Mouse (Mus musculus) lung, embryonic 15.5 days (tissue): ENCODE results near the gene Aldh1a2. TPM values are rescaled to one million over a fixed set of nuclear protein-coding genes. Genes with fewer than 3 reads are reported as not detected.

Experiments used
- ATAC-seq: fragments of 200-750 bp; cut with Nextera tagmentation; 2 replicates; pipeline ENCODE4 v1.8.0; 2017; ENCODE audit warnings: moderate number of reproducible peaks, borderline replicate concordance; ENCODE audit not compliant: low FRiP score, low TSS enrichment; ENCODE audit errors: extremely low read depth
- H3K27ac ChIP-seq: fragments of 300-500 bp; sonication (generic); 2 replicates; pipeline ENCODE4 v1.5.1; 2015; ENCODE audit warnings: moderate library complexity, mild to moderate bottlenecking, inconsistent platforms
- H3K27me3 ChIP-seq: fragments of 300-500 bp; sonication (generic); 2 replicates; pipeline ENCODE4 v1.6.1; 2015; ENCODE audit warnings: inconsistent platforms
- H3K36me3 ChIP-seq: fragments of 300-500 bp; sonication (generic); 2 replicates; pipeline ENCODE4 v1.6.1; 2015; ENCODE audit warnings: inconsistent platforms
- H3K4me1 ChIP-seq: fragments of 300-500 bp; sonication (generic); 2 replicates; pipeline ENCODE4 v1.6.1; 2015; ENCODE audit warnings: inconsistent platforms
- H3K4me2 ChIP-seq: fragments of 300-500 bp; sonication (generic); 2 replicates; pipeline ENCODE4 v1.6.1; 2015; ENCODE audit warnings: inconsistent platforms, mild to moderate bottlenecking, moderate library complexity
- H3K4me3 ChIP-seq: fragments of 300-500 bp; sonication (generic); 2 replicates; pipeline ENCODE4 v1.5.1; 2015; ENCODE audit warnings: mild to moderate bottlenecking, inconsistent platforms
- H3K9ac ChIP-seq: fragments of 300-500 bp; sonication (generic); 2 replicates; pipeline ENCODE4 v1.6.1; 2015; ENCODE audit warnings: inconsistent platforms
- H3K9me3 ChIP-seq: fragments of 300-500 bp; sonication (generic); 2 replicates; pipeline ENCODE4 v1.6.1; 2016; ENCODE audit warnings: inconsistent platforms
- WGBS: fragments of 180-500 bp; shearing (Covaris S2); methylation state at CpG from one replicate; pipeline ENCODE4 v1.1.7; 2015; 5-methylcytosine and 5-hydroxymethylcytosine counted together
- polyA plus RNA-seq: library from polyadenylated mRNA; unstranded; fragments of >200 nt; fragmentation: Nextera tagmentation; extraction: Ambion mirVana; gene quantifications from 2 replicates; pipeline ENCODE4 v1.2.1, GENCODE M21; 2015

Gene Aldh1a2
- polyA plus RNA-seq, 1 experiment from 2014 or later = 37.3 TPM

- Histone ChIP-seq H3K27me3 (peaks cover 78% of the 10 kb centered on the region), H3K9ac (no peak overlapping the region), H3K4me3 (no peak overlapping the region), H3K4me1 (peaks cover 14% of the 10 kb centered on the region), H3K9me3 (no peaks in the 10 kb centered on the region), H3K27ac (no peak overlapping the region), H3K4me2 (no peak overlapping the region), H3K36me3 (no peaks in the 10 kb centered on the region)
- 27% methylated on average over 5 of the region's 5 CpGs for WGBS
- no peak for ATAC-seq
Measured at GRCm38 (mm10) chr9:71217793-71218095, 2.2 kb downstream of the Aldh1a2 start.

GRCm38 (mm10) chr9:71219161-71219560, 3.6 kb downstream of the Aldh1a2 start:
- no peak for ATAC-seq
- H3K9me3 ChIP-seq = no peaks in the 10 kb centered on the region
- peaks cover 14% of the 10 kb centered on the region for H3K4me1 ChIP-seq
- 69% methylated on average over 4 of the region's 4 CpGs for WGBS
- no peak overlapping the region for H3K4me3 ChIP-seq
- H3K27ac ChIP-seq = no peak overlapping the region
- H3K9ac ChIP-seq = no peak overlapping the region
- H3K36me3 ChIP-seq = no peaks in the 10 kb centered on the region
- H3K27me3 ChIP-seq = peaks cover 65% of the 10 kb centered on the region
- no peak overlapping the region for H3K4me2 ChIP-seq

GRCm38 (mm10) chr9:71220401-71220800, 4.8 kb downstream of the Aldh1a2 start:
- no peaks in the 10 kb centered on the region for H3K36me3 ChIP-seq
- no peak overlapping the region for H3K4me2 ChIP-seq
- no peaks in the 10 kb centered on the region for H3K9me3 ChIP-seq
- H3K9ac ChIP-seq = no peak overlapping the region
- no peak overlapping the region for H3K27ac ChIP-seq
- no peak for ATAC-seq
- peaks cover 11% of the 10 kb centered on the region for H3K4me1 ChIP-seq
- peaks cover 56% of the 10 kb centered on the region for H3K27me3 ChIP-seq
- no peak overlapping the region for H3K4me3 ChIP-seq
- 42% methylated on average over 2 of the region's 2 CpGs for WGBS

- Histone ChIP-seq H3K4me3 (no peak overlapping the region), H3K27me3 (peaks cover 36% of the 10 kb centered on the region), H3K4me1 (no peaks in the 10 kb centered on the region), H3K4me2 (no peak overlapping the region), H3K27ac (no peak overlapping the region), H3K36me3 (no peaks in the 10 kb centered on the region), H3K9me3 (no peaks in the 10 kb centered on the region), H3K9ac (no peak overlapping the region)
- no peak for ATAC-seq
- WGBS = 46% methylated on average over 10 of the region's 10 CpGs
Measured at GRCm38 (mm10) chr9:71227226-71227970, 11.8 kb downstream of the Aldh1a2 start.

- no peak overlapping the region for H3K27ac ChIP-seq
- WGBS = 10% methylated on average over 6 of the region's 6 CpGs
- H3K4me1 ChIP-seq = no peaks in the 10 kb centered on the region
- H3K27me3 ChIP-seq = peaks cover 31% of the 10 kb centered on the region
- no peaks in the 10 kb centered on the region for H3K36me3 ChIP-seq
- no peak overlapping the region for H3K4me2 ChIP-seq
- no peaks in the 10 kb centered on the region for H3K9me3 ChIP-seq
- H3K9ac ChIP-seq = no peak overlapping the region
- H3K4me3 ChIP-seq = no peak overlapping the region
- no peak for ATAC-seq
Measured at GRCm38 (mm10) chr9:71230011-71230410, 14.4 kb downstream of the Aldh1a2 start.

- 47% methylated on average over 1 of the region's 1 CpGs for WGBS
- peak; percentile 52; the same call in 1 of the 2 replicates for ATAC-seq
- no peak overlapping the region for H3K4me2 ChIP-seq
- H3K27me3 ChIP-seq = peaks cover 18% of the 10 kb centered on the region
- H3K4me1 ChIP-seq = peaks cover 3% of the 10 kb centered on the region; the same call in 1 of the 2 replicates
- H3K9me3 ChIP-seq = no peaks in the 10 kb centered on the region
- H3K9ac ChIP-seq = no peak overlapping the region
- H3K27ac ChIP-seq = no peak overlapping the region
- no peaks in the 10 kb centered on the region for H3K36me3 ChIP-seq
- no peak overlapping the region for H3K4me3 ChIP-seq
Measured at GRCm38 (mm10) chr9:71236540-71236939, 21.0 kb downstream of the Aldh1a2 start.

- H3K4me3 ChIP-seq = no peak overlapping the region
- H3K4me2 ChIP-seq = no peak overlapping the region
- peaks cover 20% of the 10 kb centered on the region; the same call in 1 of the 2 replicates for H3K27me3 ChIP-seq
- ATAC-seq = no peak
- H3K27ac ChIP-seq = peak overlapping the region; percentile 51; the same call in 1 of the 2 replicates
- WGBS = 40% methylated on average over 2 of the region's 2 CpGs
- H3K4me1 ChIP-seq = peaks cover 20% of the 10 kb centered on the region; the same call in 1 of the 2 replicates
- H3K9ac ChIP-seq = no peak overlapping the region
- no peaks in the 10 kb centered on the region for H3K36me3 ChIP-seq
- no peaks in the 10 kb centered on the region for H3K9me3 ChIP-seq
Measured at GRCm38 (mm10) chr9:71239926-71240325, 24.3 kb downstream of the Aldh1a2 start.

- no peak overlapping the region for H3K4me2 ChIP-seq
- peak; percentile 52; the same call in 1 of the 2 replicates for ATAC-seq
- H3K27me3 ChIP-seq = peaks cover 20% of the 10 kb centered on the region; the same call in 1 of the 2 replicates
- WGBS = 38% methylated on average over 10 of the region's 10 CpGs
- no peak overlapping the region for H3K9ac ChIP-seq
- no peaks in the 10 kb centered on the region for H3K9me3 ChIP-seq
- 0 out of 2 replicates have a peak overlapping the region, but pooled peaks have one; percentile 4 for H3K27ac ChIP-seq
- H3K4me1 ChIP-seq = peaks cover 18% of the 10 kb centered on the region; the same call in 1 of the 2 replicates
- H3K36me3 ChIP-seq = no peaks in the 10 kb centered on the region
- H3K4me3 ChIP-seq = no peak overlapping the region
Measured at GRCm38 (mm10) chr9:71241515-71242411, 26.2 kb downstream of the Aldh1a2 start.

- 55% methylated on average over 5 of the region's 5 CpGs for WGBS
- no peak overlapping the region for H3K4me3 ChIP-seq
- H3K4me2 ChIP-seq = no peak overlapping the region
- H3K9me3 ChIP-seq = no peaks in the 10 kb centered on the region
- peaks cover 22% of the 10 kb centered on the region; the same call in 1 of the 2 replicates for H3K27me3 ChIP-seq
- H3K36me3 ChIP-seq = no peaks in the 10 kb centered on the region
- 0 out of 2 replicates have a peak overlapping the region, but pooled peaks have one; percentile 4 for H3K27ac ChIP-seq
- H3K4me1 ChIP-seq = peaks cover 18% of the 10 kb centered on the region; the same call in 1 of the 2 replicates
- no peak overlapping the region for H3K9ac ChIP-seq
- ATAC-seq = peak; percentile 42; the same call in 1 of the 2 replicates
Measured at GRCm38 (mm10) chr9:71242412-71242781, 26.8 kb downstream of the Aldh1a2 start.

- no peak overlapping the region for H3K4me3 ChIP-seq
- WGBS = 35% methylated on average over 2 of the region's 2 CpGs
- H3K4me1 ChIP-seq = peaks cover 12% of the 10 kb centered on the region; the same call in 1 of the 2 replicates
- H3K27ac ChIP-seq = no peak overlapping the region
- H3K9me3 ChIP-seq = no peaks in the 10 kb centered on the region
- no peak overlapping the region for H3K9ac ChIP-seq
- no peak for ATAC-seq
- H3K27me3 ChIP-seq = peaks cover 61% of the 10 kb centered on the region
- H3K4me2 ChIP-seq = no peak overlapping the region
- H3K36me3 ChIP-seq = no peaks in the 10 kb centered on the region
Measured at GRCm38 (mm10) chr9:71254380-71254779, 38.8 kb downstream of the Aldh1a2 start.

- Histone ChIP-seq H3K9ac (no peak overlapping the region), H3K27ac (no peak overlapping the region), H3K9me3 (no peaks in the 10 kb centered on the region), H3K36me3 (no peaks in the 10 kb centered on the region), H3K4me2 (no peak overlapping the region), H3K4me1 (peaks cover 14% of the 10 kb centered on the region), H3K4me3 (no peak overlapping the region), H3K27me3 (peaks cover 47% of the 10 kb centered on the region)
- ATAC-seq = no peak; the same call in 1 of the 2 replicates
- WGBS = 27% methylated on average over 3 of the region's 3 CpGs
Measured at GRCm38 (mm10) chr9:71262711-71263110, 47.1 kb downstream of the Aldh1a2 start.

GRCm38 (mm10) chr9:71269711-71270110, 54.1 kb downstream of the Aldh1a2 start:
- no peak overlapping the region for H3K9ac ChIP-seq
- H3K4me2 ChIP-seq = no peak overlapping the region
- no peaks in the 10 kb centered on the region for H3K36me3 ChIP-seq
- H3K9me3 ChIP-seq = no peaks in the 10 kb centered on the region
- ATAC-seq = no peak
- H3K4me1 ChIP-seq = no peaks in the 10 kb centered on the region
- WGBS = 39% methylated on average over 5 of the region's 5 CpGs
- H3K27ac ChIP-seq = no peak overlapping the region
- H3K27me3 ChIP-seq = peaks cover 5% of the 10 kb centered on the region; the same call in 1 of the 2 replicates
- no peak overlapping the region for H3K4me3 ChIP-seq
